Comparison of ENCODE assay signal across 8 mouse cellular contexts in the genomic region with DNA sequence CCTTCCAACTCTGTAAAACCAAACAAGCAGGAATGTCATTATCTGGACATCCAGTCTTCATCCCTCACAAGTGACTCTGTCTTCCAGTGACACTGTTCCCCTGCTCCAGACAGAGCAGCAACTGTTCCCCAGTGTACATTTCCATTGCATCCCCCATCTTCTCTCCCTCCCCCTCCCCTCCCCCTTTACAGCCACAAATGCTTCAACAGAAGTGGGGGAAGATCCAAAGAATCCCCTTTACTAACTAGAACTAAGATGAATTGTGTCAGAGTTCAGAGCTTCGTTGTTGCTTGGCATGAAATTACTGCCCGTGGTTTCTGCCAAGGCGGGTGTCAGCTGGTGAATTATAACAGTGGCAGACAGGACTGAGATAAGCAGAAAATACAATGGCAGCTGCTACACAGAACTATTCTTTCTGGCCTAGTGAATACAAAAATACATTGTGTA.
DNase-seq lines count a peak whose midpoint lies in the region; ATAC-seq and TF ChIP-seq lines count a peak whose summit lies in the region.

No protein-coding gene starts in this region.

- WGBS in intestine, embryonic 15.5 days, result 32% methylated on average over 3 of the region's 3 CpGs
- whole genome bisulfite sequencing in intestine, postnatal 0 days, result 37% methylated on average over 3 of the region's 3 CpGs
- WGBS in hindbrain, embryonic 13.5 days, result 18% methylated on average over 3 of the region's 3 CpGs
- 45% methylated on average over 3 of the region's 3 CpGs for WGBS in thymus, adult 2 months

- no peaks in the 10 kb centered on the region for H3K36me3 ChIP-seq in intestine, embryonic 15.5 days
- no peaks in the 10 kb centered on the region for H3K36me3 ChIP-seq in intestine, postnatal 0 days (ENCODE audit: control insufficient read depth, insufficient read depth)
- H3K36me3 ChIP-seq in hindbrain, embryonic 13.5 days, result no peaks in the 10 kb centered on the region
- no peaks in the 10 kb centered on the region for H3K36me3 ChIP-seq in thymus, adult 2 months (ENCODE audit: control insufficient read depth, insufficient read depth, low read length)

- H3K9ac ChIP-seq in intestine, embryonic 15.5 days, result no peak overlapping the region
- no peak overlapping the region for H3K9ac ChIP-seq in intestine, postnatal 0 days (ENCODE audit: low read depth, low read length)
- 0 out of 2 replicates have a peak overlapping the region, but pooled peaks have one; percentile 1 for H3K9ac ChIP-seq in hindbrain, embryonic 13.5 days

- peak; percentile 45 to 51 for DNase-seq in cerebellum, postnatal 36 days
- DNase-seq in left cerebral cortex, adult 9 months (ENCODE audit: low spot score in 2 of 2), result peak; percentile 20 to 38
- peak; percentile 20 for DNase-seq in neural tube, embryonic 10.5 days (ENCODE audit: extremely low spot score, low spot score)
- no peak for DNase-seq in thymus, adult 2 months

- no peaks in the 10 kb centered on the region for H3K27me3 ChIP-seq in intestine, embryonic 15.5 days (replicated peaks)
- no peaks in the 10 kb centered on the region for H3K27me3 ChIP-seq in intestine, postnatal 0 days (replicated peaks; ENCODE audit: control insufficient read depth, insufficient read depth, low read length)
- H3K27me3 ChIP-seq in hindbrain, embryonic 13.5 days, result no peaks in the 10 kb centered on the region
- no peaks in the 10 kb centered on the region for H3K27me3 ChIP-seq in thymus, adult 2 months (ENCODE audit: control insufficient read depth, insufficient read depth, low read length)

- H3K4me1 ChIP-seq in intestine, embryonic 15.5 days (replicated peaks), result no peaks in the 10 kb centered on the region
- no peaks in the 10 kb centered on the region for H3K4me1 ChIP-seq in intestine, postnatal 0 days (replicated peaks; ENCODE audit: control insufficient read depth, insufficient read depth, low read length)
- H3K4me1 ChIP-seq in hindbrain, embryonic 13.5 days (replicated peaks), result peaks cover 17% of the 10 kb centered on the region
- no peaks in the 10 kb centered on the region for H3K4me1 ChIP-seq in thymus, adult 2 months (replicated peaks; ENCODE audit: control insufficient read depth, insufficient read depth, low read length)

- TF ChIP-seq CTCF in intestine, postnatal 0 days (IDR thresholded peaks at IDR 0.05; ENCODE audit: low read depth), result no peak
- no peak for TF ChIP-seq CTCF in thymus, adult 2 months (IDR thresholded peaks at IDR 0.05; ENCODE audit: borderline replicate concordance, control insufficient read depth, extremely low read depth, insufficient read depth, low read length, poor library complexity)

- no peak overlapping the region for H3K27ac ChIP-seq in intestine, embryonic 15.5 days
- no peak overlapping the region for H3K27ac ChIP-seq in intestine, postnatal 0 days (ENCODE audit: low read depth, low read length)
- peak overlapping the region; percentile 69 for H3K27ac ChIP-seq in hindbrain, embryonic 13.5 days
- H3K27ac ChIP-seq in thymus, adult 2 months (ENCODE audit: control insufficient read depth, insufficient read depth, low read length), result no peak overlapping the region

- no peak overlapping the region for H3K4me2 ChIP-seq in intestine, embryonic 15.5 days (replicated peaks)
- H3K4me2 ChIP-seq in intestine, postnatal 0 days (replicated peaks; ENCODE audit: low read depth), result no peak overlapping the region
- no peak overlapping the region for H3K4me2 ChIP-seq in hindbrain, embryonic 13.5 days

- no peaks in the 10 kb centered on the region for H3K9me3 ChIP-seq in intestine, embryonic 15.5 days
- no peaks in the 10 kb centered on the region for H3K9me3 ChIP-seq in intestine, postnatal 0 days (ENCODE audit: control insufficient read depth)
- H3K9me3 ChIP-seq in hindbrain, embryonic 13.5 days, result no peaks in the 10 kb centered on the region

- TF ChIP-seq POLR2A in thymus, adult 2 months (IDR thresholded peaks at IDR 0.05; ENCODE audit: control insufficient read depth, extremely low read depth, insufficient read depth, low read length, poor library complexity), result no peak

- H3K4me3 ChIP-seq in intestine, embryonic 15.5 days (replicated peaks), result no peak overlapping the region
- no peak overlapping the region for H3K4me3 ChIP-seq in intestine, postnatal 0 days (ENCODE audit: low read depth, low read length)
- H3K4me3 ChIP-seq in hindbrain, embryonic 13.5 days, result no peak overlapping the region
- H3K4me3 ChIP-seq in thymus, adult 2 months (ENCODE audit: control insufficient read depth, insufficient read depth, low read length), result no peak overlapping the region

- peak; percentile 20; the same call in 1 of the 2 replicates for ATAC-seq in intestine, embryonic 15.5 days
- no peak for ATAC-seq in intestine, postnatal 0 days
- peak; percentile 89 for ATAC-seq in hindbrain, embryonic 13.5 days (ENCODE audit: low FRiP score)
- ATAC-seq in inflammation-experienced regulatory T-cells, adult 6 months, result no peak

Comparison
In these comparisons a context has a peak if more than half of its experiments do, and no peak if none do; other contexts are left out.
1. ATAC-seq: peak in intestine, embryonic 15.5 days (single experiment) and hindbrain, embryonic 13.5 days (single experiment); none in intestine, postnatal 0 days (single experiment) and inflammation-experienced regulatory T-cells, adult 6 months (single experiment).